Mouse (Mus musculus) left cerebral cortex, postnatal 25 days (tissue): ENCODE measurements around the gene Xndc1. TPM values are rescaled to one million over a fixed set of nuclear protein-coding genes. Genes with fewer than 3 reads are reported as not detected.
A peak's percentile ranks its signal among the peaks of the same experiment; 100 is the strongest.
"Not testable (repeated sequence)": the region's sequence is repeated elsewhere in the genome, so short reads cannot be mapped to it uniquely, and the experiment has no call there.

Experiments
- DNase-seq, 2 experiments: peaks; one replicate each; pipeline ENCODE4 v3.0.0; 2022; ENCODE audit warnings: low spot score in 2 of 2, mixed read lengths in 1 of 2
- intact Hi-C: fragments of 180-260 bp; cut with DNase I; formaldehyde crosslinking; loops from one replicate; pipeline ENCODE4 v1.15.1; 2025
- total RNA-seq, 2 experiments: library from RNA; stranded (reverse); gene quantifications; 2 replicates each; pipeline ENCODE4 v1.2.3; 2021

Xndc1 gene
- total RNA-seq, result 10 to 100 TPM; 22.5 to 24.6 TPM

GRCm38 (mm10) chr7:102065046-102065891 is at the start of gene Xndc1, which contains the start of the genes Rnf121 and Xntrpc:
Xndc1 (plus strand) TSS chr7:102065511.
Rnf121 (minus strand) TSS chr7:102065469.
Xntrpc (plus strand) TSS chr7:102065713.
- DNase-seq, result peak; percentile 94 to 97
- intact Hi-C loops, result loop anchor here (5.0 kb wide), 1 partner anchor 133 kb away; the partner anchor contains the start of genes Lrrc51 and Numa1

- no peak for DNase-seq
- intact Hi-C loops, result no loop called here
Measured at GRCm38 (mm10) chr7:102016936-102017335, 48.4 kb upstream of the Xndc1 start.

GRCm38 (mm10) chr7:102017452-102017851 is 47.9 kb upstream of the Xndc1 start:
- intact Hi-C loops, result no loop called here
- DNase-seq, result no peak

- DNase-seq, result no peak
- intact Hi-C loops, result no loop called here
Measured at GRCm38 (mm10) chr7:102018034-102018433, 47.3 kb upstream of the Xndc1 start.

- no peak for DNase-seq
- intact Hi-C loops, result no loop called here
Measured at GRCm38 (mm10) chr7:102018590-102018989, 46.7 kb upstream of the Xndc1 start, which contains the start of gene Il18bp. Il18bp (minus strand) TSS chr7:102018690.

GRCm38 (mm10) chr7:102019362-102019761 is 45.9 kb upstream of the Xndc1 start:
- DNase-seq, result no peak
- intact Hi-C loops, result no loop called here

GRCm38 (mm10) chr7:102020934-102021333 is 44.4 kb upstream of the Xndc1 start:
- intact Hi-C loops, DNase-seq: not testable (repeated sequence)

- peak in 1 of 2 experiments; percentile 77 for DNase-seq
- intact Hi-C loops, result no loop called here
Measured at GRCm38 (mm10) chr7:102023821-102024220, 41.5 kb upstream of the Xndc1 start.

- DNase-seq, result no peak
- intact Hi-C loops, result no loop called here
Measured at GRCm38 (mm10) chr7:102025187-102026119, 39.9 kb upstream of the Xndc1 start.

- no peak for DNase-seq
- intact Hi-C loops, result no loop called here
Measured at GRCm38 (mm10) chr7:102034904-102035303, 30.4 kb upstream of the Xndc1 start.

GRCm38 (mm10) chr7:102035534-102035933 is 29.8 kb upstream of the Xndc1 start:
- intact Hi-C loops, result no loop called here
- peak in 1 of 2 experiments; percentile 45 for DNase-seq

GRCm38 (mm10) chr7:102037318-102037717 is 28.0 kb upstream of the Xndc1 start:
- DNase-seq, result peak in 1 of 2 experiments; percentile 68
- intact Hi-C loops, result no loop called here

GRCm38 (mm10) chr7:102042314-102042713 is 23.0 kb upstream of the Xndc1 start:
- no peak for DNase-seq
- intact Hi-C loops, result no loop called here

GRCm38 (mm10) chr7:102048524-102048923 is 16.8 kb upstream of the Xndc1 start:
- intact Hi-C loops, DNase-seq: not testable (repeated sequence)

- no peak for DNase-seq
- intact Hi-C loops, result no loop called here
Measured at GRCm38 (mm10) chr7:102061353-102061752, 4.0 kb upstream of the Xndc1 start.

- intact Hi-C loops, result no loop called here
- no peak for DNase-seq
Measured at GRCm38 (mm10) chr7:102062203-102062602, 3.1 kb upstream of the Xndc1 start.

GRCm38 (mm10) chr7:102063891-102064290 is 1.4 kb upstream of the Xndc1 start:
- DNase-seq, result no peak
- intact Hi-C loops, result no loop called here

- intact Hi-C loops, result loop anchor here (5.0 kb wide), 1 partner anchor 132 kb away; the partner anchor contains the start of genes Lrrc51 and Numa1
- DNase-seq, result no peak
Measured at GRCm38 (mm10) chr7:102064655-102065045, 661 bp upstream of the Xndc1 start.

- no peak for DNase-seq
- intact Hi-C loops, result loop anchor here (5.0 kb wide), 1 partner anchor 134 kb away; the partner anchor contains the start of genes Lrrc51 and Numa1
Measured at GRCm38 (mm10) chr7:102066363-102066762, 1.1 kb downstream of the Xndc1 start.
